Mouse (Mus musculus) MEL (cell line): ENCODE measurements around the gene Slc32a1. TPM values are rescaled to one million over a fixed set of nuclear protein-coding genes. Genes with fewer than 3 reads are reported as not detected.

Experiments
- DNase-seq: peaks from one replicate; pipeline ENCODE4 v3.0.0; 2011; ENCODE audit warnings: low read depth, low spot score
- H3K27ac ChIP-seq: 2 replicates; pipeline ENCODE4 v1.5.1; 2012; ENCODE audit warnings: low read depth, mild to moderate bottlenecking, control low read depth, low read length, moderate library complexity; ENCODE audit not compliant: control insufficient read depth
- H3K27me3 ChIP-seq, 2 experiments: fragments of 150-350 bp in 1 of 2; sonication (generic) in 1 of 2; 2 replicates each; pipeline ENCODE4 v1.6.1; 2012; ENCODE audit warnings: low read length in 2 of 2, mild to moderate bottlenecking in 2 of 2, improper control_type of control experiment in 1 of 2, moderate library complexity in 1 of 2; ENCODE audit not compliant: insufficient read depth in 2 of 2, control insufficient read depth in 1 of 2
- H3K36me3 ChIP-seq, 2 experiments: 2 replicates each; pipeline ENCODE4 v1.6.1; 2012 to 2014; ENCODE audit warnings: low read length in 2 of 2, improper control_type of control experiment in 1 of 2, inconsistent platforms in 1 of 2, mild to moderate bottlenecking in 1 of 2; ENCODE audit not compliant: insufficient read depth in 2 of 2, control insufficient read depth in 1 of 2
- H3K4me1 ChIP-seq, 2 experiments: fragments of 150-350 bp in 1 of 2; sonication (generic) in 1 of 2; 2 replicates each; pipeline ENCODE4 v1.6.1; 2012; ENCODE audit warnings: low read length in 2 of 2, improper control_type of control experiment in 1 of 2, mild to moderate bottlenecking in 1 of 2; ENCODE audit not compliant: insufficient read depth in 2 of 2, control insufficient read depth in 1 of 2
- H3K4me3 ChIP-seq, 2 experiments: fragments of 150-350 bp in 1 of 2; sonication (generic) in 1 of 2; 2 replicates each; pipeline ENCODE4 v1.5.1; 2012; ENCODE audit warnings: low read depth in 2 of 2, low read length in 2 of 2, mild to moderate bottlenecking in 2 of 2, moderate library complexity in 2 of 2, control low read depth in 1 of 2, improper control_type of control experiment in 1 of 2; ENCODE audit not compliant: control insufficient read depth in 1 of 2, insufficient read depth in 1 of 2
- H3K79me2 ChIP-seq: 2 replicates; pipeline ENCODE4 v1.6.1; 2012; ENCODE audit warnings: mild to moderate bottlenecking, low read length, moderate library complexity; ENCODE audit not compliant: control insufficient read depth, poor library complexity, insufficient read depth
- H3K9ac ChIP-seq: 2 replicates; pipeline ENCODE4 v1.6.1; 2012; ENCODE audit warnings: low read depth, mild to moderate bottlenecking, control low read depth, low read length, moderate library complexity; ENCODE audit not compliant: control insufficient read depth, poor library complexity, severe bottlenecking
- H3K9me3 ChIP-seq: fragments of 150-350 bp; sonication (generic); replicated peaks from 2 replicates; pipeline ENCODE4 v1.6.1; 2012; ENCODE audit warnings: mild to moderate bottlenecking, low read length, improper control_type of control experiment, moderate library complexity; ENCODE audit not compliant: insufficient read depth
- CHD2 ChIP-seq: IDR thresholded peaks from 2 replicates; pipeline ENCODE4 v1.6.1; 2011; ENCODE audit warnings: low read length, improper control_type of control experiment
- E2F4 ChIP-seq: IDR thresholded peaks from 2 replicates; pipeline ENCODE4 v1.6.1; 2011; ENCODE audit warnings: low read depth, low read length, improper control_type of control experiment, borderline replicate concordance
- EP300 ChIP-seq, 2 experiments: IDR thresholded peaks; 2 replicates each; pipeline ENCODE4 v1.6.1; 2011; ENCODE audit warnings: improper control_type of control experiment in 2 of 2, low read length in 2 of 2, low read depth in 1 of 2, mild to moderate bottlenecking in 1 of 2
- GABPA ChIP-seq: IDR thresholded peaks from 2 replicates; pipeline ENCODE4 v1.6.1; 2012; ENCODE audit warnings: low read depth, mild to moderate bottlenecking, inconsistent platforms, low read length, improper control_type of control experiment, moderate library complexity
- HCFC1 ChIP-seq: IDR thresholded peaks from 2 replicates; pipeline ENCODE4 v1.6.1; 2012; ENCODE audit warnings: low read depth, mild to moderate bottlenecking, inconsistent platforms, low read length, improper control_type of control experiment, moderate library complexity
- JUND ChIP-seq: IDR thresholded peaks from 2 replicates; pipeline ENCODE4 v1.6.1; 2011; ENCODE audit warnings: low read depth, mild to moderate bottlenecking, improper control_type of control experiment, low read length
- KAT2A ChIP-seq: conservative IDR thresholded peaks from 2 replicates; pipeline ENCODE4 v1.6.1; 2012; ENCODE audit warnings: low read depth, low read length, improper control_type of control experiment, inconsistent platforms
- MXI1 ChIP-seq: IDR thresholded peaks from 2 replicates; pipeline ENCODE4 v1.6.1; 2011; ENCODE audit warnings: mild to moderate bottlenecking, low read depth, low read length, improper control_type of control experiment
- MYB ChIP-seq: IDR thresholded peaks from 2 replicates; pipeline ENCODE4 v1.6.1; 2011; ENCODE audit warnings: mild to moderate bottlenecking, low read depth, low read length, improper control_type of control experiment
- MYC ChIP-seq: IDR thresholded peaks from 2 replicates; pipeline ENCODE4 v1.6.1; 2011; ENCODE audit warnings: low read depth, mild to moderate bottlenecking, low read length, improper control_type of control experiment, moderate library complexity
- NELFE ChIP-seq: IDR thresholded peaks from 2 replicates; pipeline ENCODE4 v1.6.1; 2011; ENCODE audit warnings: low read depth, low read length, improper control_type of control experiment
- POLR2A ChIP-seq, 2 experiments: IDR thresholded peaks; 2 replicates each; pipeline ENCODE4 v1.6.1; 2011 to 2012; ENCODE audit warnings: low read length in 2 of 2, mild to moderate bottlenecking in 2 of 2, control low read depth in 1 of 2, improper control_type of control experiment in 1 of 2, low read depth in 1 of 2, moderate library complexity in 1 of 2; ENCODE audit not compliant: control insufficient read depth in 1 of 2, insufficient read depth in 1 of 2, poor library complexity in 1 of 2
- POLR2AphosphoS2 ChIP-seq: IDR thresholded peaks from 2 replicates; pipeline ENCODE4 v1.6.1; 2011; ENCODE audit warnings: low read length, improper control_type of control experiment
- POLR2AphosphoS5 ChIP-seq: IDR thresholded peaks from 2 replicates; pipeline ENCODE4 v1.6.1; 2012; ENCODE audit warnings: low read depth, borderline replicate concordance, mild to moderate bottlenecking, inconsistent platforms, low read length, moderate library complexity, mixed read lengths
- RCOR1 ChIP-seq: IDR thresholded peaks from 2 replicates; pipeline ENCODE4 v1.6.1; 2012; ENCODE audit warnings: low read depth, mild to moderate bottlenecking, inconsistent platforms, low read length, improper control_type of control experiment
- SIN3A ChIP-seq: IDR thresholded peaks from 2 replicates; pipeline ENCODE4 v1.6.1; 2012; ENCODE audit warnings: low read length, improper control_type of control experiment, inconsistent platforms
- SMC3 ChIP-seq: IDR thresholded peaks from 2 replicates; pipeline ENCODE4 v1.6.1; 2011; ENCODE audit warnings: low read depth, low read length, improper control_type of control experiment
- TAL1 ChIP-seq: IDR thresholded peaks from 2 replicates; pipeline ENCODE4 v1.6.1; 2012; ENCODE audit warnings: mild to moderate bottlenecking, inconsistent platforms, low read length, moderate library complexity, mixed read lengths
- TBP ChIP-seq: IDR thresholded peaks from 2 replicates; pipeline ENCODE4 v1.8.0; 2011; ENCODE audit warnings: low read depth, low read length, improper control_type of control experiment
- TCF12 ChIP-seq: IDR thresholded peaks from 2 replicates; pipeline ENCODE4 v1.6.1; 2014; ENCODE audit warnings: low read depth, mild to moderate bottlenecking, inconsistent platforms, low read length, improper control_type of control experiment, moderate library complexity
- UBTF ChIP-seq: IDR thresholded peaks from 2 replicates; pipeline ENCODE4 v1.6.1; 2012; ENCODE audit warnings: low read depth, mild to moderate bottlenecking, inconsistent platforms, low read length, improper control_type of control experiment, moderate library complexity, borderline replicate concordance; ENCODE audit not compliant: insufficient read depth
- USF1 ChIP-seq: IDR thresholded peaks from 2 replicates; pipeline ENCODE4 v1.6.1; 2014; ENCODE audit warnings: low read depth, mild to moderate bottlenecking, inconsistent platforms, low read length, improper control_type of control experiment, moderate library complexity
- USF2 ChIP-seq, 2 experiments: IDR thresholded peaks; 2 replicates each; pipeline ENCODE4 v1.6.1; 2011 to 2012; ENCODE audit warnings: improper control_type of control experiment in 2 of 2, low read length in 2 of 2, borderline replicate concordance in 1 of 2, inconsistent platforms in 1 of 2, low read depth in 1 of 2, mild to moderate bottlenecking in 1 of 2; ENCODE audit not compliant: insufficient read depth in 1 of 2
- ZKSCAN1 ChIP-seq: IDR thresholded peaks from 2 replicates; pipeline ENCODE4 v1.6.1; 2012; ENCODE audit warnings: low read depth, mild to moderate bottlenecking, inconsistent platforms, low read length, improper control_type of control experiment, moderate library complexity
- ZMIZ1 ChIP-seq: IDR thresholded peaks from 2 replicates; pipeline ENCODE4 v1.6.1; 2012; ENCODE audit warnings: low read depth, mild to moderate bottlenecking, inconsistent platforms, low read length, improper control_type of control experiment, moderate library complexity
- polyA plus RNA-seq, 2 experiments: library from polyadenylated mRNA; stranded (reverse) in 1 of 2; unstranded in 1 of 2; fragments of >175 nt in 1 of 2; fragments of >200 nt in 1 of 2; gene quantifications; 2 replicates each; pipeline versions ENCODE4 v1.2.1 to v1.2.4; 2012; ENCODE audit warnings: low replicate concordance in 2 of 2, low read depth in 1 of 2; ENCODE audit not compliant: insufficient read length in 2 of 2, insufficient read depth in 1 of 2, missing spikeins in 1 of 2
- total RNA-seq: library from RNA; depleted of rRNA; stranded (reverse); fragments of 300-350 nt; gene quantifications from 2 replicates; pipeline ENCODE4 v1.2.3, GENCODE M21; 2012

Gene Slc32a1
- total and polyA plus RNA-seq, 3 experiments = not detected

DNA sequence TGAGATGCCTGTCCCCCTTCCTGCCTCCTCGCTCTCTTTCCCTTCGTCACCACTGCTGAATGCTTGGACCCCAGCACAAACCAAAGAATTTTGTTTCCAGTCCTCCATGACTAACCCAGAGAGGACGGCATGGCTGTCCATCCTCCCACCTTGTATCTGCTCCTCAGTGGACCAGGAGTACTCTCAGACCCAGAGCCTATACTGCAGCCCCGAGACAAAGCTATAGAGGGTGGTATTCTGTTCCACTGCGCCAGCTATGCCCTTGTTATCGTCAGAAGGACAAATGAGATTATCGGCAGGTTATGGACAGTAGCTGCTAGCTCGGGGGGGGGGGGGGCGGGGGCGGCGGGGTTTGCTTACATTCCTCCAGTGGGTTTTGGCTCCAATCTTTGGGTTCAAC is 6.2 kb downstream of the Slc32a1 start:
- no peaks in the 10 kb centered on the region for H3K36me3 ChIP-seq
- H3K9ac ChIP-seq = no peak overlapping the region
- no peak overlapping the region for H3K27ac ChIP-seq
- H3K4me1 ChIP-seq = no peaks in the 10 kb centered on the region
- no peaks in the 10 kb centered on the region for H3K79me2 ChIP-seq
- H3K27me3 ChIP-seq = no peaks in the 10 kb centered on the region
- no peak overlapping the region for H3K4me3 ChIP-seq
- no peak for DNase-seq
- H3K9me3 ChIP-seq = no peaks in the 10 kb centered on the region
- TF ChIP-seq CHD2 = no peak
- no peak for TF ChIP-seq USF2 (IDR thresholded peaks at IDR 0.05; ENCODE audit: borderline replicate concordance in 1 of 2, insufficient read depth in 1 of 2, low read depth in 1 of 2, low read length in 2 of 2)
- no peak for TF ChIP-seq ZKSCAN1
- TF ChIP-seq TCF12 = no peak
- TF ChIP-seq SIN3A = no peak
- TF ChIP-seq RCOR1 = no peak
- no peak for TF ChIP-seq TAL1
- TF ChIP-seq TBP = no peak
- TF ChIP-seq MYC = no peak
- TF ChIP-seq JUND = no peak

DNA sequence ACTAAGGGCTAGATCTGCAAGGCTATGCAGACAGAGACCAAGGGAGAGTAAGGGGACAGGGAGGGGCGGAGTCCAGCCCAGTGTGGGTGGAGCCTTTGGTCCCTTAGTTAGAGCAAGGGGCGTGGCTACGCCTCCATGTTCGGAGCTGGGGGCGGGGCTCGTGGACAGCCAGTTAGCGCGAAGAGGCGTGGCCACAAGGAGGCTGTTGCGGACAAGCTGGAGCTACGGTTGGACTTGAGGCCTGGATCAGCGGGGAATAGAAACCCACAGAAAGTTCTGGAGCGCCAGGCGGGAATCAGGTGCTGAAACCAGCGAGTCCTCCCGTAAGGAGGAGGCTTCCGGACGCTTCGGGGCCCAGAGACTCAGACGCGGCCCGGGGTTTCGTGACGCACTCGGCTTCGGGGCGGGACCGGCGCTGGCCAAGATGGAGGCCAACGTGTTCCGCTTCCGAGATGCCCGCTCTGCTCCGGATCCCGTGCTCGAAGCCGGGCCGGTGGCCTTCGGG is 14.2 kb downstream of the Slc32a1 start, which contains the start of gene Actr5:
TSS of gene Actr5 (plus strand) at position 171 of the 505 bp plus-strand sequence.
- peak within 1 kb of the TSS; percentile 87 for H3K27ac ChIP-seq
- peaks cover 0 to 5% of the 10 kb centered on the region in 2 experiments; a peak in 3 of 4 replicates for H3K36me3 ChIP-seq
- H3K9ac ChIP-seq = peak within 1 kb of the TSS; percentile 83
- TF ChIP-seq POLR2AphosphoS5 (no peak), ZMIZ1 (0 out of 2 replicates have a peak, but pooled peaks have one; percentile 34), MYC (no peak), USF1 (no peak), POLR2A (IDR thresholded peaks at IDR 0.05; ENCODE audit: control insufficient read depth in 1 of 2, insufficient read depth in 1 of 2, low read depth in 1 of 2, low read length in 2 of 2, poor library complexity in 1 of 2) (peak in 1 of 2 experiments; percentile 77; a peak in 2 of 4 replicates), KAT2A (no peak), POLR2AphosphoS2 (no peak), E2F4 (no peak), TAL1 (no peak), JUND (no peak), USF2 (IDR thresholded peaks at IDR 0.05; ENCODE audit: borderline replicate concordance in 1 of 2, insufficient read depth in 1 of 2, low read depth in 1 of 2, low read length in 2 of 2) (no peak), MXI1 (peak; percentile 57; the same call in 1 of the 2 replicates), HCFC1 (peak; percentile 61; the same call in 1 of the 2 replicates), CHD2 (no peak), NELFE (peak; percentile 83), SIN3A (peak; percentile 61), UBTF (0 out of 2 replicates have a peak, but pooled peaks have one; percentile 36), MYB (no peak), EP300 (IDR thresholded peaks at IDR 0.05; ENCODE audit: low read depth in 1 of 2, low read length in 2 of 2) (no peak), GABPA (no peak), SMC3 (no peak), TBP (peak; percentile 84)
- peak within 1 kb of the TSS; percentile 96 to 98 for H3K4me3 ChIP-seq
- peaks cover 0 to 3% of the 10 kb centered on the region in 2 experiments; a peak in 1 of 4 replicates for H3K4me1 ChIP-seq
- peak; percentile 97 for DNase-seq
- H3K27me3 ChIP-seq = no peaks in the 10 kb centered on the region; a peak in 1 of 4 replicates
- peaks cover 12% of the 10 kb centered on the region for H3K79me2 ChIP-seq
- H3K9me3 ChIP-seq = no peaks in the 10 kb centered on the region
